Mouse (Mus musculus) spleen, adult 2 months (tissue): ENCODE results near the gene Grik5.

Experiments
- CTCF ChIP-seq: fragments of 200-500 bp; IDR thresholded peaks from 2 replicates; pipeline ENCODE4 v1.5.1; 2011; ENCODE audit warnings: mild to moderate bottlenecking, inconsistent platforms; ENCODE audit not compliant: insufficient read depth, insufficient read length, insufficient replicate concordance; ENCODE audit errors: extremely low read depth
- POLR2A ChIP-seq: fragments of 200-500 bp; IDR thresholded peaks from 2 replicates; pipeline ENCODE4 v1.6.1; 2011; ENCODE audit warnings: low read depth, low read length, inconsistent platforms

- TF ChIP-seq CTCF (no peak), POLR2A (no peak)
Measured at GRCm38 (mm10) chr7:25088968-25089367, 16.8 kb upstream of the Grik5 start.
